Mouse (Mus musculus): Measurements from ENCODE around the gene Cntfr. TPM values are rescaled to one million over a fixed set of nuclear protein-coding genes. Genes with fewer than 3 reads are reported as not detected.
"Not testable (repeated sequence)": the region's sequence is repeated elsewhere in the genome, so short reads cannot be mapped to it uniquely, and the experiment has no call there.

The Cntfr gene
- polyA plus RNA-seq, 2 experiments, result 0.17 to 0.75 TPM

DNA sequence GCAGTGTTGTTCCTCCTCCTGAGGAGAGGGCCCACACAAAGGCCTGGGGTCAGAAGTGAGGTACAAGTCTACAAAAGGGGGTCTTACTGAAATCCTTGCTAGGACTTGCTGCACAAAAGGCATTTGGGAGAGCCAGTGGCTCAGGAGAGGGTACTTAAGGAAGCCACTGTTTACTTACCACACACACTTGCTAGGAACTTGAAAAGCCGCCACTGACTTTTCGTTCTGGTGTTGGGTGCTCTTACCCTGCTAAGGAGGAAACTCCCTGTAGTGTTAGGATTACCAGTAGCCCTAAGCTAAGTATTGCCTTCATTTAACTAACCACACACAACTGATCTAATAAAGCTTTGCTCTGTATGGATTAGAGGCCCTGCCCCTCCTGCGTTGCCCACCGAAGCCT, 6.9 kb downstream of the Cntfr start:
- H3K4me2 ChIP-seq (ENCODE audit: low read depth); H3K36me3 ChIP-seq (replicated peaks; ENCODE audit: control insufficient read depth, insufficient read depth, low read depth); H3K27me3 ChIP-seq (ENCODE audit: control insufficient read depth, insufficient read depth, low read length); H3K4me1 ChIP-seq (replicated peaks; ENCODE audit: control insufficient read depth in 2 of 2, insufficient read depth in 2 of 2, low read length in 1 of 2); H3K9me3 ChIP-seq (ENCODE audit: control insufficient read depth, low read length); ATAC-seq (ENCODE audit: insufficient read depth); DNase-seq (ENCODE audit: low read depth in 3 of 3, low spot score in 3 of 3); H3K27ac ChIP-seq; H3K9ac ChIP-seq (replicated peaks); H3K4me3 ChIP-seq (ENCODE audit: insufficient read depth in 1 of 2, low read depth in 2 of 2, low read length in 2 of 2): not testable (repeated sequence)
- no CpG with 5 or more reads among the region's 4 CpGs for WGBS (ENCODE audit: insufficient replicate concordance)

DNA sequence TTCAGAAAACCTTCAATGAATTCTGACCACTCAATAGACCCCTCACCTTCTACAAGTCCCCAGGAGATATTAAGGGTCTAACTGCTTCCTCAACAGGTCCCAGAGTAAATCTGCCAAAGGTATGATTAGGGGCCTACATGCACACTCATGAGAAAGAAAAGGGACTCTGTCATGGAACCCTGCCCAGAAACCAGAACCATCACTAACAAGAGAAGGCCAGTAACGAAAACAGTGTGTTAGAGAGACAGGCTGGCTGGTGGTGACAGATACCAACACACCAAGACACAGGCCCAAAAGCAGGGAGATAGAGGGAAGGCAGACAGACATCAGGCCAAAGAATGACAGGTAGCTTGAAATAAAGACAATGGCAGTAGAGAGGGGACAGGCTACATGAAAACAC, 8.3 kb downstream of the Cntfr start:
- H3K4me2 ChIP-seq (ENCODE audit: low read depth); H3K9ac ChIP-seq (replicated peaks); H3K4me1 ChIP-seq (replicated peaks; ENCODE audit: control insufficient read depth in 2 of 2, insufficient read depth in 2 of 2, low read length in 1 of 2); DNase-seq (ENCODE audit: low read depth in 3 of 3, low spot score in 3 of 3); ATAC-seq (ENCODE audit: insufficient read depth); H3K4me3 ChIP-seq (ENCODE audit: insufficient read depth in 1 of 2, low read depth in 2 of 2, low read length in 2 of 2); H3K36me3 ChIP-seq (replicated peaks; ENCODE audit: control insufficient read depth, insufficient read depth, low read depth); H3K9me3 ChIP-seq (ENCODE audit: control insufficient read depth, low read length); H3K27ac ChIP-seq; H3K27me3 ChIP-seq (ENCODE audit: control insufficient read depth, insufficient read depth, low read length): not testable (repeated sequence)
- WGBS (ENCODE audit: insufficient replicate concordance), result 67% methylated on average over 1 of the region's 1 CpGs

DNA sequence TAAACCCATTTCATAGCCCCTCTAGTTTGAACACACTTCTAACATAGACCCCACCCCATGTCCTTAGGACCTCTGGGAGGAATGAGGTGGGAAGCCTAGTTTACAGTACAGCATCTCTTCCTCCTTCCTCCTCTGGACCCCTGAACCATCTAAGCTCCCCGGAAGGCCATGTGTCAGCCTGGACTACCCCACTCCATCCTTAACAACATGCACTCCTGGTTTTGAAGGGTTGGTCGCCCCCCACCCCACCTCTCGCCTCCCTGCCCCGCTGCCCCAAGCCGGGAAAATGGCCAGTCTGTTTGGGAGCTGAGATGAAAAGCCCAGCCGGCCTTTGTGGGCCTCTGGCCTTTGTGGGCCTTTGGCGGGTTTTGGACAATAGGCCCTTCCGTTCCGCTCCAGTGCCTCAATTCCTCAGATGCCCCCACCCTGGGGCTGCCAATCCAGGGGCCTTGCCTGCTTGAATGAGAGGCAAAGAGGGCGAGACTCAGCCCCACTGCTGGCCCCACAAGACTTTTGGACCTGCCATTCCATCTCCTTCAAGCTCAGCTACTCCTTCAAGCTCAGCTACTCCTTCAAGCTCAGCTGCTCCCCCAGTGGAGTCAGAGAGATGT, 10.9 kb downstream of the Cntfr start:
- not testable (repeated sequence) for H3K27ac ChIP-seq; H3K36me3 ChIP-seq (replicated peaks; ENCODE audit: control insufficient read depth, insufficient read depth, low read depth); DNase-seq (ENCODE audit: low read depth in 3 of 3, low spot score in 3 of 3); H3K4me1 ChIP-seq (replicated peaks; ENCODE audit: control insufficient read depth in 2 of 2, insufficient read depth in 2 of 2, low read length in 1 of 2); H3K9ac ChIP-seq (replicated peaks); H3K9me3 ChIP-seq (ENCODE audit: control insufficient read depth, low read length); H3K4me3 ChIP-seq (ENCODE audit: insufficient read depth in 1 of 2, low read depth in 2 of 2, low read length in 2 of 2); ATAC-seq (ENCODE audit: insufficient read depth); H3K4me2 ChIP-seq (ENCODE audit: low read depth)
- WGBS (ENCODE audit: insufficient replicate concordance), result 21% methylated on average over 10 of the region's 10 CpGs
- peaks cover 13% of the 10 kb centered on the region for H3K27me3 ChIP-seq (ENCODE audit: control insufficient read depth, insufficient read depth, low read length)

DNA sequence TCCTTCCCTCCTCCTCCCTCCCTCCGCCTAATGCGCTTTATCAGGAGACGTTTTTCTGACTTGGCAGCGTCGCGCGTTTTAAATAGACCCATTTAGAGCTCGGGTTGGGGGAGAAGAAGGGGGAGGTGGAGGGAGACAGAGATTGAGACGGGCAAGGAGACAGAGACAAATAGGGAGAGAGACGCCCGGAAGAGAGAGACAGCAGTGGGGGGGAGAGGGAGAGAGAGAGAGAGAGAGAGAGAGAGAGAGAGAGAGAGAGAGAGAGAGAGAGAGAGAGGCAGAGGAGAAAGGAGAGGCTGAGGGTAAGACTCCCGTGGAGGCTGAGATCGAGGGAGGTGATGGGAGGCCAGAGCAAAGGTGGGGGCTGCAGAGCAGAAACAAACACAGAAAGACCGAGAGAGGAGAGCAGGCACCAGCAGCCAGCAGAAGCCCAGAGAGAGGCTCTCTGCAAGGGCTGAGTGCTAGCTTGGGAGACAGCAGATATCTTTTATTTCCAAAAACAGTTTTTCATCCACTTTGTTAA, 11.9 kb downstream of the Cntfr start:
- not testable (repeated sequence) for H3K4me1 ChIP-seq (replicated peaks; ENCODE audit: control insufficient read depth in 2 of 2, insufficient read depth in 2 of 2, low read length in 1 of 2); H3K9ac ChIP-seq (replicated peaks); DNase-seq (ENCODE audit: low read depth in 3 of 3, low spot score in 3 of 3); H3K4me3 ChIP-seq (ENCODE audit: insufficient read depth in 1 of 2, low read depth in 2 of 2, low read length in 2 of 2); ATAC-seq (ENCODE audit: insufficient read depth); H3K27ac ChIP-seq; H3K4me2 ChIP-seq (ENCODE audit: low read depth); H3K36me3 ChIP-seq (replicated peaks; ENCODE audit: control insufficient read depth, insufficient read depth, low read depth); H3K9me3 ChIP-seq (ENCODE audit: control insufficient read depth, low read length)
- WGBS (ENCODE audit: insufficient replicate concordance), result 2% methylated on average over 13 of the region's 14 CpGs
- peaks cover 13% of the 10 kb centered on the region for H3K27me3 ChIP-seq (ENCODE audit: control insufficient read depth, insufficient read depth, low read length)

DNA sequence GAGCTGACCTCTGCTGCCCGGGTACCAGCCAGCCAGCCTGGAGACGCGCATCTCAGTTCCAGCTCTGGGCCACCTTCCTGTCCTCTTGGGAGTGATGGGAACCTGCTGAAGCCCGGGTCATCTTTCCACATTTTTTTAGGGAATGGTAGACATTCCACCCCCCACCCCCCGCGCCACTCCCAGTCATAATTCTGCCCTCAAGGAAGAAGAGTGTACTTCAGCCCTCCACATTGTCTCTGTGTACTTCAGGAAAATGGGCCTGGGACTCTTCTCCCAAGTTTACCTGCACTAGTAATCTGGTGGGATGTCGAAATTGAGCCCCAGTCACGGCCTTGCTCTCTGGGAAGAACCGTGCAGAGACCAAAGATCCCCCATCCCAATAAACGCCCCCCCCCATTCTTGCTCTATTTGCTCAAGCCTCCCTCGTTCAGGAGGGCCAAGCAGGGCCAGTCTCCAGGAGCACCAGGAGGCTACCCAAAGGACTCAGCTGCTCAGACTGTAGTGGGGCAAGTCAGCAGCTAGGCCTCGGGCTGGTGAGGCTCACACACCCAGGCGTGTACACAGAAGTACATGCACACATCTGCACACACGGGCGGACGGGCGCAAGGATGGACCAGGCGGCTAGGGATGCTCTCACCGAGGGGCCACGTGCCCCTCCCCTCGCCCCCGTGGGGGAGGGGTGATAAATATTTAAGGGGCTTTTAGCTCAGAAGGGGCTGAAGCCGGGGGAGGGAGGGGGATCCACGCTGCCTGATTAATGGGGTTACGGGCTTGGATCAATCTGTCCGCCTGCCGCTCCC, 12.6 kb downstream of the Cntfr start:
- ATAC-seq (ENCODE audit: insufficient read depth); H3K9ac ChIP-seq (replicated peaks); H3K9me3 ChIP-seq (ENCODE audit: control insufficient read depth, low read length); H3K4me3 ChIP-seq (ENCODE audit: insufficient read depth in 1 of 2, low read depth in 2 of 2, low read length in 2 of 2); H3K4me1 ChIP-seq (replicated peaks; ENCODE audit: control insufficient read depth in 2 of 2, insufficient read depth in 2 of 2, low read length in 1 of 2); H3K4me2 ChIP-seq (ENCODE audit: low read depth); H3K36me3 ChIP-seq (replicated peaks; ENCODE audit: control insufficient read depth, insufficient read depth, low read depth); DNase-seq (ENCODE audit: low read depth in 3 of 3, low spot score in 3 of 3); H3K27ac ChIP-seq: not testable (repeated sequence)
- peaks cover 13% of the 10 kb centered on the region for H3K27me3 ChIP-seq (ENCODE audit: control insufficient read depth, insufficient read depth, low read length)
- WGBS (ENCODE audit: insufficient replicate concordance), result 6% methylated on average over 22 of the region's 27 CpGs

DNA sequence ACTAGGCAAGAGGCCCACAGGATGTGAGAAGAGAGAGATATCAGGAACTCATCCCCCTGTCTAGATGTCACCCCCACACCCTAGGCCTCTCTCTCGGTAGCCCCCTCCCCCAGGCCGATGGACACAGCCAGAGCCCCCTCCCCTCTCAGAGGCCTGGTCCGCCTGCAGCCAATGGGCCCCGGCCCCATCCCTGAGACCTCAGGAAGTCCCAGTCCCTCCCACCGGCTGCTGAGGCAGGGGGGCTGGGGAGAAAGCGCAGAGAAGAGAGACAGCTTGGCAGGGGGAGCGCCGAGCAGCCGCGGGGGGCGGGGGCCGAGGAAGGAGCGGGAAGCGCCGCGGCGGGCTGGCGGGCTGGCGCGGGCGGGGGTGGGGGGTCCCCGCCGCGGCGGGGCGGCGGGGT, 13.6 kb downstream of the Cntfr start:
- 3% methylated on average over 6 of the region's 27 CpGs for WGBS (ENCODE audit: insufficient replicate concordance)
- H3K27me3 ChIP-seq (ENCODE audit: control insufficient read depth, insufficient read depth, low read length), result peaks cover 13% of the 10 kb centered on the region
- not testable (repeated sequence) for H3K36me3 ChIP-seq (replicated peaks; ENCODE audit: control insufficient read depth, insufficient read depth, low read depth); H3K4me1 ChIP-seq (replicated peaks; ENCODE audit: control insufficient read depth in 2 of 2, insufficient read depth in 2 of 2, low read length in 1 of 2); H3K9me3 ChIP-seq (ENCODE audit: control insufficient read depth, low read length); H3K27ac ChIP-seq; H3K4me2 ChIP-seq (ENCODE audit: low read depth); H3K9ac ChIP-seq (replicated peaks); ATAC-seq (ENCODE audit: insufficient read depth); DNase-seq (ENCODE audit: low read depth in 3 of 3, low spot score in 3 of 3); H3K4me3 ChIP-seq (ENCODE audit: insufficient read depth in 1 of 2, low read depth in 2 of 2, low read length in 2 of 2)
